Mouse (Mus musculus) megakaryocyte progenitor cell, adult 5-6 weeks (primary cell): ENCODE measurements around the gene Cryab. TPM values are rescaled to one million over a fixed set of nuclear protein-coding genes. Genes with fewer than 3 reads are reported as not detected.
A peak's percentile ranks its signal among the peaks of the same experiment; 100 is the strongest.

Source experiments
- ATAC-seq: replicated peaks from 2 replicates; pipeline ENCODE4 v1.8.0; 2016; ENCODE audit warnings: mild to moderate bottlenecking, moderate TSS enrichment, inconsistent platforms; ENCODE audit not compliant: poor library complexity
- total RNA-seq, 2 experiments: library from RNA; stranded (forward) in 1 of 2; stranded (reverse) in 1 of 2; fragments of 157-497, 149-512 nt in 1 of 2; fragments of 200-1000 nt in 1 of 2; gene quantifications; 2 replicates each; pipeline versions ENCODE4 v1.2.3 to v1.2.4; 2015 to 2017

The Cryab gene
- total RNA-seq, 2 experiments from 2014 or later: 0.54 to 0.99 TPM

- no peak for ATAC-seq
These were observed 44.1 kb downstream of the Cryab start for GRCm38 (mm10) chr9:50795266-50795665.

- ATAC-seq: no peak
These were observed 45.7 kb downstream of the Cryab start for GRCm38 (mm10) chr9:50796776-50797175.

- ATAC-seq: no peak
These were observed 46.5 kb downstream of the Cryab start for GRCm38 (mm10) chr9:50797641-50798040.

GRCm38 (mm10) chr9:50798368-50798767 is 47.2 kb downstream of the Cryab start:
- peak; percentile 63 for ATAC-seq

GRCm38 (mm10) chr9:50800985-50801384 is 49.9 kb downstream of the Cryab start:
- peak; percentile 87 for ATAC-seq

GRCm38 (mm10) chr9:50803055-50803671 is 52.0 kb downstream of the Cryab start:
- peak; percentile 70 for ATAC-seq

Other genes starting within 250 kb of the Cryab start
- gene Pts, start 222.6 kb upstream of the Cryab start, total RNA-seq (2015): 107 and 121 TPM in 2 replicates
- gene Pts, start 222.6 kb upstream of the Cryab start, total RNA-seq (2017): 54.6 and 63.6 TPM in 2 replicates
- gene Il18, start 196.5 kb upstream of the Cryab start, total RNA-seq (2015): 2.9 and 5.0 TPM in 2 replicates
- 0.37 and 1.5 TPM in 2 replicates for gene Il18, start 196.5 kb upstream of the Cryab start, total RNA-seq (2017)
- 0.35 and 1.2 TPM in 2 replicates for gene Bco2, start 196.1 kb upstream of the Cryab start, total RNA-seq (2015)
- 0.21 and 0.61 TPM in 2 replicates for gene Bco2, start 196.1 kb upstream of the Cryab start, total RNA-seq (2017)
- gene Tex12, start 190.0 kb upstream of the Cryab start, total RNA-seq (2015): not detected in 2 replicates
- not detected in 2 replicates for gene Tex12, start 190.0 kb upstream of the Cryab start, total RNA-seq (2017)
- 252 and 258 TPM in 2 replicates for gene Sdhd, start 147.5 kb upstream of the Cryab start, total RNA-seq (2015)
- 194 and 222 TPM in 2 replicates for gene Sdhd, start 147.5 kb upstream of the Cryab start, total RNA-seq (2017)
- gene Timm8b, start 147.4 kb upstream of the Cryab start, total RNA-seq (2015): 109 and 110 TPM in 2 replicates
- 183 and 233 TPM in 2 replicates for gene Timm8b, start 147.4 kb upstream of the Cryab start, total RNA-seq (2017)
- 2.4 and 3.0 TPM in 2 replicates for gene Pih1d2, start 134.0 kb upstream of the Cryab start, total RNA-seq (2015)
- gene Pih1d2, start 134.0 kb upstream of the Cryab start, total RNA-seq (2017): 1.9 and 2.9 TPM in 2 replicates
- gene Nkapd1, start 133.9 kb upstream of the Cryab start, total RNA-seq (2015): 43.1 and 44.6 TPM in 2 replicates
- gene Nkapd1, start 133.9 kb upstream of the Cryab start, total RNA-seq (2017): 42.8 and 68.2 TPM in 2 replicates
- gene Dlat, start 91.5 kb upstream of the Cryab start, total RNA-seq (2015): 47.2 and 58.0 TPM in 2 replicates
- gene Dlat, start 91.5 kb upstream of the Cryab start, total RNA-seq (2017): 47.9 and 48.0 TPM in 2 replicates
- 0.07 and 0.22 TPM in 2 replicates for gene Dixdc1, start 11.8 kb upstream of the Cryab start, total RNA-seq (2015)
- gene Dixdc1, start 11.8 kb upstream of the Cryab start, total RNA-seq (2017): 0.42 and 0.44 TPM in 2 replicates
- 0.64 TPM in 1 of 2 replicates, not detected in the other for gene 2310030G06Rik, start 4.8 kb upstream of the Cryab start, total RNA-seq (2015)
- gene 2310030G06Rik, start 4.8 kb upstream of the Cryab start, total RNA-seq (2017): 0.71 TPM in 1 of 2 replicates, not detected in the other
- not detected in 2 replicates for gene Hspb2, start 1.0 kb downstream of the Cryab start, total RNA-seq (2015)
- not detected in 2 replicates for gene Hspb2, start 1.0 kb downstream of the Cryab start, total RNA-seq (2017)
- 6.9 and 7.8 TPM in 2 replicates for gene Fdxacb1, start 16.9 kb downstream of the Cryab start, total RNA-seq (2015)
- 6.0 and 7.0 TPM in 2 replicates for gene Fdxacb1, start 16.9 kb downstream of the Cryab start, total RNA-seq (2017)
- gene Alg9, start 23.7 kb downstream of the Cryab start, total RNA-seq (2015): 23.2 and 30.8 TPM in 2 replicates
- 21.4 and 24.7 TPM in 2 replicates for gene Alg9, start 23.7 kb downstream of the Cryab start, total RNA-seq (2017)
- 19.5 and 19.7 TPM in 2 replicates for gene 1110032A03Rik, start 24.2 kb downstream of the Cryab start, total RNA-seq (2015)
- 13.3 and 16.4 TPM in 2 replicates for gene 1110032A03Rik, start 24.2 kb downstream of the Cryab start, total RNA-seq (2017)
- gene Ppp2r1b, start 94.0 kb downstream of the Cryab start, total RNA-seq (2015): 39.5 and 40.0 TPM in 2 replicates
- 47.9 and 55.2 TPM in 2 replicates for gene Ppp2r1b, start 94.0 kb downstream of the Cryab start, total RNA-seq (2017)